Mouse (Mus musculus) layer of hippocampus, adult 9-10 months (tissue): ENCODE measurements around the gene Mrpl35.
"Not testable (repeated sequence)": the region's sequence is repeated elsewhere in the genome, so short reads cannot be mapped to it uniquely, and the experiment has no call there.

ENCODE experiments used
- DNase-seq: peaks from one replicate; pipeline ENCODE4 v3.0.0; 2022; ENCODE audit warnings: low spot score

Gene Mrpl35

GRCm38 (mm10) chr6:71826869-71827268 is at the start of gene Mrpl35:
Mrpl35 (minus strand) TSS chr6:71826969.
- DNase-seq: no peak

GRCm38 (mm10) chr6:71871396-71871795 is 44.6 kb upstream of the Mrpl35 start:
- DNase-seq: no peak

GRCm38 (mm10) chr6:71868809-71869208 is 42.0 kb upstream of the Mrpl35 start:
- no peak for DNase-seq

GRCm38 (mm10) chr6:71867751-71868150 is 41.0 kb upstream of the Mrpl35 start:
- DNase-seq: no peak

DNA sequence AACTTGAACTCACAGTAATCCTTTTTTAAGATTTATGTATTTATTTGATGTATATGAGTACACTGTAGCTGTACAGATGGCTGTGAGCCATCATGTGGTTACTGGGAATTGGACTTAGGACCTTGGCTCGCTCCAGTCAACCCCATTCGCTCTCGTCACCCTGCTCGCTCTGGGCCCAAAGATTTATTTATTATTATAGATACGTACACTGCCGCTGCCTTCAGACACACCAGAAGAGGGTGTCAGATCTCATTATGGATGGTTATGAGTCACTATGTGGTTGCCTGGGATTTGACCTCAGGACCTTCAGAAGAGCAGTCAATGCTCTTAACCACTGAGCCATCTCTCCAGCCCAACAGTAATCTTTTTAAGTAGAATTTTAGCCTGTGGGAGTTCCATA is 20.1 kb upstream of the Mrpl35 start:
- not testable (repeated sequence) for DNase-seq

DNA sequence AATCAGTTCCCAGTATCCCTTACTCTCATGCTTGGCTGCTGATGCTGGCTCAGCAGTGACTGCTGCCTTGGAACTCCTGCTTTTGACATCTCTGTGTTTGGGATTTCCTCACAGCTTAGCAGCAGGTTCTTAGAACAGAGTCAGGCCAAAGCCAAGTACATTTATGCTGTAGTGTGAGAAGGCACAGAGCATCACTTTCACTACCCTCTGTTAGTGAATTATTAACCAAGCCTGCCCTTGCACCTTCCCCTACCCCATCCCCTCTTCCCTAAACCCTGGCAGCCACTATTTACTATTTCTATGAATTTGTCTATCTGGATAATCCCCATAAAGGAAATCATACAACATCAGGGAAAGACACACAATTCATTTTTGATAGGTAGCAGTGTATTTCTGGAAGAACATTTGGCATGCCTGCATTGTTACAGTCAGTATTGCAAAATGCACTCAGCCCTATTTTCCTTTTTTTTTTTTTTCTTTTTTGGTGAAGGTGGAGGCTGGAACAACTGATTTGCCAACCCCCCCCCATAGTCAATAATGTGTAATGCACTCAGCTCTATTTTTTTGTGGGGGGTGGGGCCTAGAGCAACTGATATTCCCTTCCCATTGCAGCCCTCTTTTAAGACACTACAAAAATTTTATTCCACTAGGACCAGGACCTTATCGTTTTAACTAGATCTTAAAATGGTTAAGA is 14.0 kb upstream of the Mrpl35 start:
- DNase-seq: no peak

- DNase-seq: no peak
Observed at GRCm38 (mm10) chr6:71839815-71840214, 13.0 kb upstream of the Mrpl35 start.

DNA sequence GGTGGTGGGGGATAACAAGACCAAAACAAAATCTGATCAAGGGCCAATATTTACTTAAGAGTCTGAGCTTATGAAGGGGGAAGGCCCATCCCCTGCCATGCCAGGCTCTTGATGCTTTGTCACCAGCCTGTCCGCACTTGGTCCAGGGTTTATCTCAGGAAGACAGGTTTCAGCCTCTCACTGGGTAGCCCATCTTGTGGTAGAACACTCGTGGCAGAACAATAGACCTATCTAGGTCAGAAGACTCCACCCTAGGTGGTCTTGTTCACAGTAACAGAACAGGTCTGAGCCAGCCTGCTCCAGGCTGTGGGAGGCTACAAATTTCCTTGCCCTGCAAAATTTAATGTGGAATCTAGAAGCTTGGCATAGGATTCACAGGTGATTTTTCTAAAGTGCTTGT is 10.0 kb upstream of the Mrpl35 start:
- DNase-seq: no peak

DNA sequence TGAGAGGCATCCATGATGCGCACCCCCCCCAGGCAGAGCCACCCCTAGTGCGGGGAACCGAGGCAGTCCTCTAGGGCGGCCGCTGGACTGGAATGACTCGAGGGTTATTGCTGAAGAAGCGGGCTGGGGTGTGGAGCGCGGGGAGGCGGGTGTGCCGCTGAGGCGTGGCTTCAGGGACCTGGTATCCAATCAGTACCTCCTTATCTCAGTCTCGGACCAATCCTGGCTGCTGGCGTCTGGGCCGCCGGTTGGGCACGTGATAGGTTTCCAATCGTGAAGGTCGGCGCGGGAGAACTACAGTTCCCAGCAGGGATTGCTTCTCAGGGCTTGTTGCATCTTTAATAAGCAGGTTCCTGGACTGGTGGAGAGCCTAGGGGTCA is 4.8 kb upstream of the Mrpl35 start:
- DNase-seq: peak; percentile 93

GRCm38 (mm10) chr6:71830690-71831580 is 4.2 kb upstream of the Mrpl35 start, which contains the start of gene Immt:
Immt (plus strand) TSS chr6:71831331.
- DNase-seq: peak; percentile 85

- DNase-seq: no peak
Observed at GRCm38 (mm10) chr6:71829768-71830167, 3.0 kb upstream of the Mrpl35 start.

- no peak for DNase-seq
Observed at GRCm38 (mm10) chr6:71823961-71824360, 2.8 kb downstream of the Mrpl35 start.

- peak; percentile 91 for DNase-seq
Observed at GRCm38 (mm10) chr6:71823488-71823887, 3.3 kb downstream of the Mrpl35 start.

- DNase-seq: no peak
Observed at GRCm38 (mm10) chr6:71823085-71823484, 3.7 kb downstream of the Mrpl35 start.

GRCm38 (mm10) chr6:71819764-71820292 is 6.9 kb downstream of the Mrpl35 start:
- no peak for DNase-seq

GRCm38 (mm10) chr6:71812820-71813219 is 13.9 kb downstream of the Mrpl35 start:
- no peak for DNase-seq

DNA sequence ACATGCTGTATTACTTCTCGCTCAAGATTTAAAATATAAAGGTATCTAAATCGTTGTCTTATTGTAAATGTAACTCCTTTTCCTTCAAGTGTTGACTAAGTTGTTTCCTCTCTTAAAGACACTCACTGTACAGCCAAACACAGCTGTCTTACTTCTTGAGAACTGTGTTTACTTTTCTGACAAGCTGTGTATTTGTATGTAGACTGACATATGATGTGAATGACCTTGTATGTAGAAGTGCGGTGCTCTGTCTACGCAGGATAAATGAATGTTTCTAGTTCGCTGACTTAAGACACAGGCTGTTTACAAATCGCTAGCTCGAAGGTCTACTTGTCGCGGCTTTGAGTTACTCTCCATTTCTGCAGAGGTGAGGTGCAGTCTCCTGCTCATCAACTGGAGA is 16.9 kb downstream of the Mrpl35 start:
- no peak for DNase-seq

DNA sequence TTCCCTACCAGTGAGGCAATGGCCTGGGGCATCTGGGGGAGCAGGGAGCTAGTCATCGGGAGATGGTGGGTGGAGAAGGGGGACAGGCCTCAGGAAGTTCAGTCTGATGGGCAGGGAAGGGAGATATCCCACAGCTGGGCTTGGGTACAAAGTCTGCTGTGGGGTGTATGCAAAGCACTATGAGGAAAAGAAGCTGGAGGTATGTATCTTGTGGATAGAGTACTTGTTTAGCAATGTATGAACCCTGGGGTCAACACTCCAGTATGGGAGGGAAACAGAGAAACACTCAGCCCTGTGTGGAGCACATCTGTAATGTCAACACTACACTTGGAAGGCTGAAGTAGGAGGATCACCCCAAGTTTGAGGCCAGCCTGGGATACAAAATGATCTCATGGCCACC is 20.1 kb downstream of the Mrpl35 start:
- no peak for DNase-seq

GRCm38 (mm10) chr6:71804061-71804829 is 22.5 kb downstream of the Mrpl35 start:
- DNase-seq: peak; percentile 40

DNA sequence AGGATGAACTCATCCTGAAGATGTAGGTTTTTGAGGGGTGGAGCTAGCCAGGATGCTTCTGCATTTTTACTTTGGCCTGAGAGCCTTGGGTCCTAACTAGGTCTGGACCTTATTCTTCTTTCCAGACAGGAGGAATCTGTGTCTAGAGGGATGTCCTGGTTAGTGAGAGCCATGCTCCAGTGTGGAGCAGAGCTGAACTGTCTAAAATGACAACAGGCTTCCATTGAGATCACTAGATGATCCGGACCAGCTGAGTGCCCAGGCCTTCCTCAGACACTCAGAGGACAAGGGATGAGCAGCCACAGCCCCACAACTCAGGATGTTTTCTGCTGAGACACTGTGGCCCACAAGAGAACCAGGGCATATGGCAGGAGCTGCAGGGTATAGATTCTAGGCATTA is 23.2 kb downstream of the Mrpl35 start:
- no peak for DNase-seq

DNA sequence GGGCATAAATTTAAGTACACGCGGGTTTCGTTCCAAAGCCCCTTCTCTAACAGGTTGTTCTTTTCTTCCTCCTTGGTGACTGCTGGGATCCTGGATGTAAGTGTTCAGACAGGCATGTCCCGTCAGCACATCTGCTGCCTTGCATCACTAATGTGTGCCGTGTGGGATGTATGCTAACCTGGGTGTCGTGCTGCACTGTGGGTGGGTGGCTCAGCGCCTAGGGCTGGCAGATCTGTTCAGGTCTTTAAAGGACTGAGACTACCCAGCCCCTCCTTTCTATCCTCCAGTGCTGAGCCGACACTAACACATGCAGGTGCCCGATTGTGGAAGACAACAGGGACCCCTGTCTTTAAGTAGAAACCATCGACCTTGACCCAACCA is 25.1 kb downstream of the Mrpl35 start:
- DNase-seq: no peak

- DNase-seq: no peak
Observed at GRCm38 (mm10) chr6:71801011-71801713, 25.6 kb downstream of the Mrpl35 start.
